Comparison of ENCODE assay signal across 17 mouse cellular contexts in the genomic region with DNA sequence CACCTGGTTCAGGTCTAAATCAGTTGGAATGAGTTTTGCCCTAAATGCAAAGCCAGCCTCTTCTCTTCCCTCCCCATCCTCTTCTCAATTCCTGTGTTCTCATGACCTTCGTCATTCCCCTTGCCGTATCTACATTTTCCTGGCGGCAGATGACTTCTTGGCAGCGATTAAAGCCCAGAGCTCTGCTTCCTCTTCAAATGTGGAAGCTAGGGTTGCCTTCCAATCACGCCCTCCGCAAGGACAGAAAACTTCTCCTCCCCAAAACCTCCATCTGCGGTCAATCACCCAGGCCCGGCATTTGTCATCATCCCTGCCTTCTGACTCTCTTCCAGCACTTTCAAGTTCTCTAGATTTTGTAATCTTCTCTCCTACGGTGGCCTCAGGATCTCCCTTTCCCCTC.
"Had no signal": no experiment of that assay in that cellular context is flagged by ENCODE, and none has a peak within 500 bp of the region (broad histone marks: within the 10 kb centered on the region; RNA-seq: fewer than 3 reads in every experiment).

No protein-coding gene starts in this region.

- H3K27ac ChIP-seq: limb, embryonic 13.5 days; midbrain, embryonic 10.5 days; neural tube, embryonic 13.5 days; stomach, embryonic 15.5 days had no signal

- H3K4me1 ChIP-seq: midbrain, embryonic 10.5 days; stomach, embryonic 15.5 days had no signal

- H3K9ac ChIP-seq: limb, embryonic 13.5 days; lung, embryonic 14.5 days; neural tube, embryonic 13.5 days; stomach, embryonic 15.5 days had no signal

- DNase-seq: kidney, postnatal 25 days; layer of hippocampus, adult 9-11 months; layer of hippocampus, postnatal 36 days; left cerebral cortex, postnatal 4 days; lung, embryonic 14.5 days; lung, postnatal 10 days; lung, postnatal 4 days; retina, postnatal 1 day; right cerebral cortex, postnatal 4 days; thymus, adult 2 months; thymus, postnatal 25 days had no signal

- H3K36me3 ChIP-seq: limb, embryonic 13.5 days; midbrain, embryonic 10.5 days; neural tube, embryonic 13.5 days; stomach, embryonic 15.5 days had no signal

- ATAC-seq: midbrain, embryonic 16.5 days had no signal

- H3K4me3 ChIP-seq: limb, embryonic 13.5 days; midbrain, embryonic 10.5 days; neural tube, embryonic 13.5 days; stomach, embryonic 15.5 days had no signal

- H3K27me3 ChIP-seq: limb, embryonic 13.5 days; stomach, embryonic 15.5 days had no signal

- H3K4me2 ChIP-seq: limb, embryonic 13.5 days; liver, embryonic 11.5 days; lung, embryonic 14.5 days; neural tube, embryonic 13.5 days; stomach, embryonic 15.5 days had no signal

- H3K9me3 ChIP-seq: limb, embryonic 13.5 days; midbrain, embryonic 10.5 days; neural tube, embryonic 13.5 days; stomach, embryonic 15.5 days had no signal
